Mouse (Mus musculus) kidney, postnatal 0 days (tissue): ENCODE measurements at regions not wholly inside any gene's neighbourhood (a gene's known extent, or its start where the extent isn't known, plus 50 kb on each side); places are given as distances from the start of the nearest gene placed in this dataset.

ENCODE experiments used
- ATAC-seq: fragments of 200-750 bp; cut with Nextera tagmentation; replicated peaks from 2 replicates; pipeline ENCODE4 v1.8.0; 2017; ENCODE audit warnings: low read depth, moderate number of reproducible peaks, moderate TSS enrichment, moderate library complexity; ENCODE audit not compliant: low FRiP score
- DNase-seq: peaks from one replicate; pipeline ENCODE4 v3.0.0-alpha.2; 2016; ENCODE audit warnings: low spot score
- H3K27ac ChIP-seq: fragments of 300-500 bp; sonication (generic); 2 replicates; pipeline ENCODE4 v1.5.1; 2014; ENCODE audit warnings: mild to moderate bottlenecking
- H3K27me3 ChIP-seq: fragments of 300-500 bp; sonication (generic); 2 replicates; pipeline ENCODE4 v1.6.1; 2014; ENCODE audit warnings: low read length, mixed read lengths; ENCODE audit not compliant: insufficient read depth
- H3K36me3 ChIP-seq: fragments of 300-500 bp; sonication (generic); 2 replicates; pipeline ENCODE4 v1.6.1; 2014; ENCODE audit warnings: low read length, mixed read lengths; ENCODE audit not compliant: insufficient read depth
- H3K4me1 ChIP-seq: fragments of 300-500 bp; sonication (generic); replicated peaks from 2 replicates; pipeline ENCODE4 v1.6.1; 2014; ENCODE audit warnings: antibody characterized with exemption, low read length, mixed read lengths; ENCODE audit not compliant: insufficient read depth
- H3K4me2 ChIP-seq: fragments of 300-500 bp; sonication (generic); 2 replicates; pipeline ENCODE4 v1.6.1; 2014; ENCODE audit warnings: mild to moderate bottlenecking, low read length, moderate library complexity, mixed read lengths
- H3K4me3 ChIP-seq: fragments of 300-500 bp; sonication (generic); replicated peaks from 2 replicates; pipeline ENCODE4 v1.5.1; 2014; ENCODE audit warnings: low read depth, low read length
- H3K9ac ChIP-seq: fragments of 300-500 bp; sonication (generic); 2 replicates; pipeline ENCODE4 v1.6.1; 2014; ENCODE audit warnings: low read depth, low read length
- H3K9me3 ChIP-seq: fragments of 300-500 bp; sonication (generic); replicated peaks from 2 replicates; pipeline ENCODE4 v1.6.1; 2016; ENCODE audit warnings: low read length, inconsistent platforms, mixed read lengths
- CTCF ChIP-seq: IDR thresholded peaks from 2 replicates; pipeline ENCODE4 v1.5.1; 2016; ENCODE audit warnings: antibody characterized with exemption, low read depth, mild to moderate bottlenecking, moderate library complexity
- WGBS: fragments of 180-500 bp; shearing (Covaris S2); extraction: QIAGEN DNeasy Blood & Tissue Kit; methylation state at CpG from one replicate; pipeline ENCODE4 v1.1.7; 2014; 5-methylcytosine and 5-hydroxymethylcytosine counted together

GRCm38 (mm10) chr8:60372681-60373398, 130.2 kb downstream of the Gm10283 start:
- ATAC-seq (no peak; the same call in 1 of the 2 replicates), DNase-seq (peak; percentile 66)
- no peaks in the 10 kb centered on the region for H3K36me3 ChIP-seq
- H3K9ac ChIP-seq: no peak overlapping the region
- H3K4me2 ChIP-seq: no peak overlapping the region
- no peaks in the 10 kb centered on the region for H3K9me3 ChIP-seq
- no peak overlapping the region for H3K27ac ChIP-seq
- H3K27me3 ChIP-seq: no peaks in the 10 kb centered on the region
- H3K4me1 ChIP-seq: no peaks in the 10 kb centered on the region
- WGBS: 49% methylated on average over 9 of the region's 9 CpGs
- no peak for TF ChIP-seq CTCF
- no peak overlapping the region for H3K4me3 ChIP-seq

DNA sequence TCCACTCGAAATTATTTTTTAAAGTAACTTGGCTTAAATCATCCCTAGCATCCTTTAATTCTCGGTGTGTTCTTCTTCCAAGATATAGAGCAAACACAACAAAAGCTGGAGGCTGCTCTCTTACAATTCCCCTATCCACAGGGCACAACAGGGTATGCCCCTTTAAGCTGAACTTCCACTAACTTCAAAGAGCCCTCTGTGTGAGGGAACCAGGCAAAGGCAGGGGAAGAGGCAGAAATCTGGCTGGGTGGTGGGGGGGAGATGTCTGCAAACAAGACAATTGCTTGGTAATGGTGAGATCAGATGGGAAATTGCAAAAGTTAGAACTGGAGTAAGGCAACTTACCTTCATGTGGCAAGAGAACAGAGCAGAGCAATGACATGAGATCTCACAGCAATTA, 154.7 kb downstream of the Gm10283 start:
- H3K4me2 ChIP-seq: no peak overlapping the region
- no peaks in the 10 kb centered on the region for H3K9me3 ChIP-seq
- H3K4me3 ChIP-seq: no peak overlapping the region
- DNase-seq: no peak
- WGBS: 32% methylated on average over 2 of the region's 2 CpGs
- ATAC-seq: no peak
- no peak for TF ChIP-seq CTCF
- H3K4me1 ChIP-seq: no peaks in the 10 kb centered on the region
- H3K36me3 ChIP-seq: no peaks in the 10 kb centered on the region
- no peak overlapping the region for H3K9ac ChIP-seq
- no peak overlapping the region for H3K27ac ChIP-seq
- no peaks in the 10 kb centered on the region for H3K27me3 ChIP-seq

DNA sequence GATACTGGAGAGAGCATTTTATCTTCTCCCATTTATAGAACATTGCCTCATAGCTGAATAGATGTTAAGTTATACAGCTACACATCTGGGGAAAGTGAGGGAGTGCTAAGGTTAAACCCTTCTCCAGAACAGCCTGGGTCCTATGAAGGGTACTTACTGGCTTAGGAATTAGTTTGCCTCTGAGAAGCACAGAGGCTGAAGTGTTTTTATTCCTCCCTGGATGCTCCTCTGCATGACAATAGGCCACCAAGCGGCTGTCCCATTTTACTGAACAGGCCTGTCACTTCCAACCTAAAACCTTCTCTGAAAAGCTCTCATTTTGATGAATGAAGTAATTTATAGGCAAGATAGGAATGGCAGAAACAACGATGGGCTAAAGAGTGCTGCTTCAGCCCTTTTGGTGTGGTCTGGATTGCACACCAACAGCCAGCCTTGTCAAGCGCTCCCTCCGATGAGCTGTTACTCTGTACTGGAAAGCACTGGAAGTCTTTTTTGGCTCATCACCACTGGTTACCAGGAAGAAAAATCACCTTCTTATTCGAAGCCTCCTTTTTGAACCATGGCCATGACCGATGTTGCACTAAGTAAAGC, 157.1 kb downstream of the Gm10283 start:
- H3K27me3 ChIP-seq: no peaks in the 10 kb centered on the region
- 57% methylated on average over 6 of the region's 6 CpGs for WGBS
- DNase-seq (no peak), ATAC-seq (no peak)
- H3K27ac ChIP-seq: no peak overlapping the region
- no peak overlapping the region for H3K4me2 ChIP-seq
- no peak overlapping the region for H3K4me3 ChIP-seq
- H3K9ac ChIP-seq: no peak overlapping the region
- no peaks in the 10 kb centered on the region for H3K9me3 ChIP-seq
- H3K36me3 ChIP-seq: no peaks in the 10 kb centered on the region
- H3K4me1 ChIP-seq: no peaks in the 10 kb centered on the region
- no peak for TF ChIP-seq CTCF

- Histone ChIP-seq H3K36me3 (no peaks in the 10 kb centered on the region), H3K9ac (no peak overlapping the region), H3K27me3 (no peaks in the 10 kb centered on the region), H3K9me3 (no peaks in the 10 kb centered on the region), H3K4me1 (no peaks in the 10 kb centered on the region), H3K4me3 (no peak overlapping the region), H3K27ac (no peak overlapping the region), H3K4me2 (no peak overlapping the region)
- no peak for TF ChIP-seq CTCF
- DNase-seq (peak; percentile 58), ATAC-seq (no peak)
- 23% methylated on average over 3 of the region's 3 CpGs for WGBS
Measured at GRCm38 (mm10) chr8:60315478-60315877, 187.5 kb downstream of the Gm10283 start.

- H3K4me2 ChIP-seq: no peak overlapping the region
- H3K4me1 ChIP-seq: no peaks in the 10 kb centered on the region
- H3K9me3 ChIP-seq: no peaks in the 10 kb centered on the region
- TF ChIP-seq CTCF: peak; percentile 50
- H3K36me3 ChIP-seq: no peaks in the 10 kb centered on the region
- 35% methylated on average over 8 of the region's 8 CpGs for WGBS
- no peak overlapping the region for H3K27ac ChIP-seq
- H3K4me3 ChIP-seq: no peak overlapping the region
- DNase-seq (peak; percentile 68), ATAC-seq (no peak; the same call in 1 of the 2 replicates)
- no peak overlapping the region for H3K9ac ChIP-seq
- no peaks in the 10 kb centered on the region for H3K27me3 ChIP-seq
Measured at GRCm38 (mm10) chr8:60313977-60314854, 188.8 kb downstream of the Gm10283 start.

GRCm38 (mm10) chr8:60310136-60310535, 192.9 kb downstream of the Gm10283 start:
- TF ChIP-seq CTCF: no peak
- 37% methylated on average over 2 of the region's 2 CpGs for WGBS

More at GRCm38 (mm10) chr8:60310136-60310535, 192.9 kb downstream of the Gm10283 start:
- Histone ChIP-seq H3K4me3 (no peak overlapping the region), H3K27ac (no peak overlapping the region), H3K4me2 (no peak overlapping the region), H3K9ac (no peak overlapping the region), H3K36me3 (no peaks in the 10 kb centered on the region), H3K4me1 (no peaks in the 10 kb centered on the region), H3K9me3 (no peaks in the 10 kb centered on the region), H3K27me3 (no peaks in the 10 kb centered on the region)
- no peak for DNase-seq
- ATAC-seq: no peak
